Mouse (Mus musculus): ENCODE measurements around the gene Dact3.

GRCm38 (mm10) chr7:16885271-16885776 is 10.2 kb downstream of the Dact3 start:
- TF ChIP-seq POLR2A (IDR thresholded peaks at IDR 0.05; ENCODE audit: extremely low read depth, insufficient read depth, low read length), result no peak
- no peak for TF ChIP-seq CTCF (IDR thresholded peaks at IDR 0.05; ENCODE audit: extremely low read depth, insufficient read depth, low read length)
